Mouse (Mus musculus): Measurements from ENCODE around the gene Alkbh6.

Gene Alkbh6

DNA sequence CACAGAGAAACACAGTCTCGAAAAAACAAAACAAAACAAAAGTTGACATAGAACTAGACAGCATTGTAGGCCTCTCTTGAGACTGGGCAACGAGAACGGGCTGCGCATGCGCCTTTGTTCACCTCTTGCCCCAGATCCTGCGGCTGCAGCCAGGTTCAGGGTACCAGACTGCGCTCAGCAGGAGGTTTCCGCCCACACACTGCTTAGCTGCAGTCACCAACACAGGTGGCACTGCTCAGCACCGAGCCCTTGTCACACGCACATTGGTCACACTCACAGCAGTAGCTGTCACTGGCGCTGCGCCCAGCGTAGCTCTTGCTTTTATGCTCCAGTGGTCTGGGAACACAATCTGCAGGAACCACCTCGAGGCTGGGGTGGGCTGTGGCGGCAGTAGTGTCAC is 18.6 kb downstream of the Alkbh6 start:
- intact Hi-C loops (cut with DNase I): no loop called here

- intact Hi-C loops (cut with DNase I): no loop called here
Observed at GRCm38 (mm10) chr7:30328379-30328778, 19.9 kb downstream of the Alkbh6 start.

GRCm38 (mm10) chr7:30331887-30332286 is 23.4 kb downstream of the Alkbh6 start:
- intact Hi-C loops (cut with DNase I): no loop called here

DNA sequence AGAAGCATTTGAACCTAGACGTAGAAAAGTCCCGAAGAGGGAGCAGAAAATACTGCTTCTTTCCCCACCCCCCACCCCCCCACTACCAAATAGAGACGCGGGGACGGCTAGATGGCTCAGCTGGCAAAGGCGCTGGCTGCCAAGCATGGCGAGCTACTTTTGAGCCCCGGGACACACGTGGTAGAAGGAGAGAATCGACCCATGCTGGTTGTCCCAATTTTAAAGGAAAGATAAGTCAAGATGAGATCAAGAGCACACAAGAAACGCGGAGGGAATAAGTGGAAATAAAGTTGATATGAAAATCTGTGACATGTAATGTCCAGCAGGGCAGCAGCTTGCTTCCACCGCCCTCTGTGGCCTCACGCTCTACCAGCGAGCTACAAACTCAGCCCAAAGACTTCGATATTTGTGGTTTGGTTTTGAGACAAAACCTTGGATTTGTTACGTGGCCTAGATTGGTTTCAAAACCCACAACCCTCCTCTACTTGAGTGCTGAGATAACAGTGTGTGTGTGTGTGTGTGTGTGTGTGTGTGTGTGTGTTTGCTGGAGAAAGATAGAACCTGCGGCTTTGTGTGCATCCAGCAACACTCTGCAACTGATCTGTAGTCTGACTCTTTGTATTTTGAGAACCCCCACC is 24.2 kb downstream of the Alkbh6 start:
- intact Hi-C loops (cut with DNase I): no loop called here

GRCm38 (mm10) chr7:30333436-30333835 is 24.9 kb downstream of the Alkbh6 start:
- intact Hi-C loops (cut with DNase I): no loop called here

DNA sequence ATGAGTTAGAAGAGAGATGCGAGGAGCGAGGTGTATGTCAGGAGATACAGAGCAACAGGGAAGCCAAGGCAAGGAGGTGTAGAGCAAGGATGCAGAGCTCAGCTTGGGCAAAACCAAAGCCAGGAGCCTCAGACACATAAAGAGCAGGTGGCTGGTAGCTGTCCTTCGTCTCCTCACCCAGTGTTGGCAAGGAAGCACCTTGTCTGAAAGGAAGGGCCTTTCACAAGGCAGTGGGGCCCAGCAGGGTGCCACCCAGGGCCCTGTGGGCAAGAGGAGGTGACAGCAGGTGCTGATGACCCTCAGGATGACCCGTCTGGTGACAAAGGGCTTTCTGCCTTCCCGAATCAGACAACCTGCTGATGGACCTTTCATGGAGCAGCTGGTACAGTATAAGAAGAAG is 26.0 kb downstream of the Alkbh6 start:
- intact Hi-C loops (cut with DNase I): no loop called here

- intact Hi-C loops (cut with DNase I): loop anchor here (1.0 kb wide), 1 partner anchor 11 kb away; no protein-coding TSS in a partner anchor
Observed at GRCm38 (mm10) chr7:30335688-30336087, 27.2 kb downstream of the Alkbh6 start.

DNA sequence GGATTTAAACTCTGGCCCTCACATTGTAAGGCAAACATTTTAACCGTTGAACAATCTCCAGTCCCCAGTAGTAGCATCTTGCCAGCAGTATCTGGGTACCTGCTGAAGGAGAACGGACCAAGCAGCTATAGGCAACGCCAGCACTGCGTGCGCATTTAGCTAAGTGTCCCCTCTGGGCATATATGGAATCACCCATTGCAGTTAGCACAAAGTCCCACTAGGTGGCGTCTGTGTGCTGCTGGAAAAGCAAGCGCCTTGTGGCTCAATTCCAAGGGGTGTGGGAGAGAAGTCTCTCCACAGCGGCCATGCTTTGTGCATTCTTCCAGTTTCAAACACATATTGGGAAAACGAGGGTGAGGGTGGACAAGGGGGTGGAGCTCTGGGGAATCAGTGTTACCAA is 27.9 kb downstream of the Alkbh6 start:
- intact Hi-C loops (cut with DNase I): no loop called here

- intact Hi-C loops (cut with DNase I): no loop called here
Observed at GRCm38 (mm10) chr7:30339432-30340109, 31.1 kb downstream of the Alkbh6 start.

- intact Hi-C loops (cut with DNase I): loop anchor here (1.0 to 5.0 kb wide), 3 partner anchors 12 to 140 kb away; no protein-coding TSS in a partner anchor
Observed at GRCm38 (mm10) chr7:30346635-30347379, 38.3 kb downstream of the Alkbh6 start.

- intact Hi-C loops (cut with DNase I): loop anchor here (5.0 kb wide), 2 partner anchors 84 to 139 kb away; no protein-coding TSS in a partner anchor
Observed at GRCm38 (mm10) chr7:30347828-30348227, 39.3 kb downstream of the Alkbh6 start.

DNA sequence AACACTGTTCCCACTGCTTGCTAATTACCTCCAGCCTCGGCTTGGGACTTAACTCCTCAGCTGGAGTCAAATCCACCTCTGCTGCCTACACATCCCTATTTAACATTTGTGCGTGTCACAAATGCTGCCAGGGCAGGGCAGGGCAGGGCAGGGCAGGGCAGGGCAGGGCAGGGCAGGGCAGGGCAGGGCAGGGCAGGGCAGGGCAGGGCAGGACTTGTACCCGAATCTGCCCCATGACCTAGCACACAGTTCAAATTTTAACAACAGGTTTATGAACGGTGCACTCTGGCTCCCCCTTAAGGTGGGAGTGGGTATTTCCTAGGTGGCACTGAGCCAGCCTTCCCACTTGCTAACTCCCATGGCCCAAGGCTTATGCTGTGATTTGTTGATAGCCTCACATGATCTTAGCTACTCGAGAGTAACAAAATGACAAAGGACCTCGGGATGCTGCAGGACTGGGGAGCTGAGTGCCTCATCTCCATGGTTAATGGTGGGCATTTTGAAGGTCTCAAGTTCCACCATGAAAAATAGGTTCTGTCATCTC is 44.8 kb downstream of the Alkbh6 start:
- intact Hi-C loops (cut with DNase I): no loop called here

GRCm38 (mm10) chr7:30354059-30354458 is 45.5 kb downstream of the Alkbh6 start:
- intact Hi-C loops (cut with DNase I): no loop called here

DNA sequence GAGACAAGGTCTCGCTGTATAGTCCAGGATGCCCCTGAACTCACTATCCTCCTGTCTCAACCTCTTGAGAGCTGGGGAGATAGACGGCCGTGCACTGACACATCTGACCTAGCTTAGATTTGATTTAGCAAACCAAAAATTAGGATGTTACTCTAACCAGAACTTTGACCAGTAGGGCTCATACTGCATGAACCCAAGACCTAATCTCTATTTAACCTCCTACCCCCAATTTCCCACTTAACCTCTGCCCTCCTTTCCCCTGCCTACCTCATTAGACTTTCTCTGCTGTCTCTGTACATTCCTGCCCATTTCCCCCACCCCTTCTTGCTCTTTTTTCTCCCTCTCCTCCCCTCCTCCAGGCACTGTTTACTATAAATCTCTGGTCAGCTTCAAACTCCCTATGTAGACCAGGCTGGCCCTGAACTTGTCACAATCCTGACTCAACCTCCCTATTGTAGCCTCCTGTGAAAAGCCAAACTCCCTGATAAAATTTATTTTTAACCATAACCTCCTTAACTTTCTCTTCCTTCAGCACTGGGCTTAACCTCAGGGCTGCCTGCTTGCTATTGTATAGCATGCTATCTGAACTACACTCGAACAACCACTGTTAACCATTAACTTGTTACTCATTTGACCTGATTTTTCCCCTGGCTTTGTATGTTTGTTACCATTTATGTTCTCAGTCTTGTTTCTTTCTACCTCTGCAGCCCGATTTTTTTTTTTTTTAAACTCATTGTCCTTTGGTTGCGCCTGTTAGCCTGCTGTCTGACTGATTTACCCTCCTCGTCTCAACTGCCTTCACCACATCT is 50.1 kb downstream of the Alkbh6 start:
- intact Hi-C loops (cut with DNase I): no loop called here

GRCm38 (mm10) chr7:30359276-30359865 is 50.9 kb downstream of the Alkbh6 start:
- intact Hi-C loops (cut with DNase I): no loop called here

DNA sequence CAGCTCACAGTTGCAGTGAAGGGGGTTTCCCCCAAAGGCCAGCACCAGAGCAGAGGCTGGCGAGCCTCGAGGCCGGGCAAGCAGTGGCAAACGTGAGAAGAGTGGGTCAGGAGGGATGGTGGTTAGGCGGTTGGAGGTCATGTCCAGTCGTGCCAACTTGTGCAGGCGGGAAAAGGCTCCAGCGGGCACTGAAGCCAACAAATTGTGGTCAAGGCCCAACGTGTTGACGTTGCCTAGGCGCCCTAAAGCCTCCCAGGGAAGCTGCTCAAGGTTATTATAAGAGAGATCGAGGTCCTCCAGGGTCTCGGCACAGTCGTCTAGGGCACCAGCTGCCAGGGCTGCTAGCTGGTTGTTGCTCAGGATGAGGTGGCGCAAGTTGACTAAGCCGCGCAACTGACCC is 51.5 kb downstream of the Alkbh6 start:
- intact Hi-C loops (cut with DNase I): no loop called here

- intact Hi-C loops (cut with DNase I): no loop called here
Observed at GRCm38 (mm10) chr7:30362652-30363343, 54.3 kb downstream of the Alkbh6 start, which contains the start of gene Lrfn3. Gene Lrfn3, minus strand, starts transcription at chr7:30362772.

DNA sequence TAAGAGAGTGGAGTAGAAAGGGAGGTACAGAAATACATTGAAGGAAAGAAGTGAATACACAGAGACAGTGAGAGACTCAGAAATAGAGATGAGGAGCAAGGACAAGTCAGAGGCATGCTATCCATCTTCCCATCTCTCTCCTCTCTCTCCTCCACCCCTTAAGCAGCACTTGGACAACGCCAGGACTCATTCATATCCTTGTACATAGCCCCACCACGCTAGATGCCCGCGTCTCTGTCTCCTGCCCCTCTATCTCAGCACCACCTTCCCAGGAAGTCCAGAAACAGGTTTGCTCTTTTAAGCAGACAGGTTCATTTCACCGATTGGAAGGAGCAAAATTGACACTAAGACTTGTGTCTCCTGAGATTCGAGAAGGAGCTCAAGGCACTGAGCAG is 54.8 kb downstream of the Alkbh6 start:
- intact Hi-C loops (cut with DNase I): no loop called here

All from adrenal gland (tissue).